Mouse (Mus musculus) adrenal gland, adult 8-10 months (tissue): ENCODE results near the gene Itga5. TPM values are rescaled to one million over a fixed set of nuclear protein-coding genes. Genes with fewer than 3 reads are reported as not detected.

Source experiments
- DNase-seq: peaks from one replicate; pipeline ENCODE4 v3.0.0; 2022
- total RNA-seq, 4 experiments: library from RNA; stranded (reverse); gene quantifications; 2 replicates each; pipeline ENCODE4 v1.2.4; 2022

Itga5 gene
- total RNA-seq, 4 experiments from 2014 or later, result 29.5 to 36.7 (median 34.0) TPM

DNA sequence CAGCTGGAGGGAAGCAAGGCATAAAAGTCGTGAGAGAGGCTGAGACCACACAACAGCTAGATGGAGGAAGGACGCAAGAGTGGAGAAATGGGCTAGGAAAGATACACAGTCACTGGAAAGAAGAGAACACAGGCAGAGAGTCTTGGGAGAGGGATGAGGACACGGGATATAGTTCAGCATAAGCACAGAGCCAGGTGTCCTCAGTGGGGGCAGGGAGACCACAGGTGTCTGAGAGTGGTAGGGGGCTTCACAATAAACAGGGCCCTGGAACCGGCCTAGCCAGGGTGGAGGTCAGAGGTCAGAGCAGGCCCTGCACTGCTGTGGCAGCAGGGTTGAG lies 27.8 kb downstream of the Itga5 start:
- DNase-seq, result no peak

DNA sequence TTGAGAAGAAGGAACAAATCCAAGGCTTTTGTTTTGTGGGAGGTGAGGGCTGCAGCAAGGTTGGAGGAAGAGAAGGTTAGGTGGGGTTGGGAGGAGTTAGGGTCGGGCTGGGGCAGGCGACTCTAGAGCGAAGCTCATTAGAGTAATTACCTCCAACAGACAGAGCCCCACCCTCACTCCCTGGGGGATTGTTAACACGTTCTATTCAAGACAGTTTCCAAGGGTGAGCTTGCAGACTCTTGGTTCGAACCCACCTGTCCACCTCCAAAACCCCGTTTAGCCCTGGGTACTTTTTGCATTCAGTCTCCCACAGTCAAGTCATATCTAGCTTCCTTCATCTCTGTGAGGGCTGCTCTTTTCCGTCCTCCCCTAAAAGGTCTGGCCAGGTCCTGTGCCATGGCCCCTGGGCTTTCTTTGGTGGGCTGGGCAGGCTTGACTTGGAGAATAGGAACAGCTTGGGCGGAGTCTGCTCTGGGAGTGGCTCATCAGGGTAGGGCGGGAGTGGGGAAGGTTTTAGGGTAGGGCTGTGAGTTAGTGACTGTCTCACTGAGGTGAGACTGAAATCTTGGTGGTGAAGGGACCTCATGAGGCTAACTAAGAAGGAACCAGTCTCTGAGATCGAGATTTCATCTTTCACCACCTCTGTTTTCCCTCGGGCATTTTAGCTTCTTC lies 29.4 kb downstream of the Itga5 start:
- DNase-seq, result no peak

DNA sequence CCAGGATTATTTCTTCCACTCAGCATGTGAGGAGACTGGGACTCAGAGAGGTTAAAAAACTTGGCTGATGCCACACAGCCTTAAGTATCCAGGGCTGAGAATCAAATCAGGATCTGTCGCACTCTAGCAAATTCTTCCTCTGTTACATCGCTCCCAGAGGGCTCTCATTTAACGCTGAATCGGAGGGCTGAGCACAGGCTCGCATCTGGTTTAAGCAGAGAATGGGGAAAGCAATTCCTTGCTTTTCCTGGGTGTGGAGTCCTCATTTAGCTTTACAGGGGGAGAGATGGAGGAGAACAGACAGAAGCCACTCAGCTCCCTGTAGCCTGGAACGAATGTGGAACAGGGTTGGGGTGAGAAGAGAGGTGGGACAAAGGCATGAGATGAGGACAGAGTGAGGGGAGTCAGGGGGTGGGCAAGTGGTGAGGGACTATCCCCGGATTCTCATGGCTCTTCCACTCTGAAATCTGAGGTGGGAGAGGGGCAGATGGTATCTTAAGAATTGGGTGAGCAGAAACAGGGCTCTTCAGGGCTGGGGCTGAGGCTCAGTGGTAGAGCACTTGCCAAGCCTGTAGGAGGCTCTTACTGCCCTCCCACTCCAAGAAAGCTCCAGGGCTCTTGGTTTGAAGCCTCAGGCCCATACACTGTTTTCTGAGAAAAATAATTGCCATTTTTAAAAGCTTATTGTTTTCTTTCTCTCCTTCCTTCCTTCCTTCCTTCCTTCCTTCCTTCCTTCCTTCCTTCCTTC lies 30.9 kb downstream of the Itga5 start:
- no peak for DNase-seq

DNA sequence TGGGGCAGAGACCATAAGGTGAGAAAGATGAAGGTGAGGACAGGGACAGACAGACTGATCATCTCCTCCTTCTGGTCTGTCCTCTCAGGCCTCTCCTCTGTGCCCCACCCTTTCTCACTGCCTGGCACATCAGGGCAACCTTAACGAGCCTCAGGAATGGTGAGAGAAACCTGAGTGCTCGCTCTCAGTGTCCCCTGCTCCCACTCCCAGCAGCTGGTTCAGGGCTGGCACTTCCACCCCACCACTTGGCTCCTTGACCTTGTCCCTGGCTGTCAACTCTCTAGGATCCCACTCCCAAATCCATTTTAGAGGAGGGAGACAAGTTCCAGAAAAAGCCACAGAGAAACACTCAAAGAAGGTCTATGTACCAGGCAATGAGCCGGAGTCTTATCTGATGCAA lies 31.5 kb downstream of the Itga5 start:
- no peak for DNase-seq

DNA sequence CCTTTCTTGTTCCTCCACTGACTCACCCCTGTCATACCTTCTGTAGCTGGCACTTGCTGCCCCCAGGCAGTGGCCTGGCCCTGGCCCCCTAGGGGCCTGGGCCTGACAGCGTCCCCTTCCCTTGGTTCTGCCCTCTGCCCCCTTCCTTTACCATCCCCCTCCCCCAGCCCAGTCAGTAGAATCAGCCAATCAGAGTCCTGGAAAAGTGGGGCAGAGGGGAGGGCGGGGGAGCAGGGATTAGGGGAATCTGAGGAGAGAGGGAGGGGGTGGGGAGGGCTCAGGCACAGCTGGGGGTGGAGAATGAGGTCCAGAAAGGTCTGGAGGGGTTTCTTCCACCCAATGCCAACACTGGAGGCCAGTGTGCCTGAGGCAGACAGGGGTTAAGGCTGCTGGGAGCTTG lies 32.4 kb downstream of the Itga5 start:
- DNase-seq, result no peak

- no peak for DNase-seq
Measured at GRCm38 (mm10) chr15:103333738-103334137, 32.8 kb downstream of the Itga5 start.

DNA sequence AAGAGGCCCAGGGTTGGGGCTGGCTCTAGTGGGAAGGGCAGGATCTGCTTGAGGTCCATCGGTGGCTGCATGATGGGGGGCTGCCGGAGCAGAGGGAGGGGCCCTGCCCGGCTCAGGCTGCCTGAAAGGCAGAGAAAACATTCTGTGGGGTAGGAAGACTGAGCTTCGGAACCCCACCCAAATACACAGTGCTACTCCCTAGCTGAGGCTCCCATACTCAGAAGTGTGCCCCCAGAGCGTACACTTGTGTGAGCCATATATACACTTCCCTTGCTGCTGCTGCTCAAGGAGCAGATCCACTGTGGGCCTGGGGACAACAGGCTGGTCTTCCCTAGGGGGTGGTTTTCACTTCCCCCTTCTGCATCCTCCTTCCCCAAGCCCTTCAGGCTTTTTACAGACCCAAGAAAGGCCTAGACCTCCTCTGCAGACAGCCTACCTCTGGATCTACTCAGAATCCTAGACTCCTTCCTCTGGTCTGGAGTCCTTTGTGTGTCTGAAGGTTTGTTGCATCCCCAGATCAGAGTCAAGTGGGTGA lies 33.4 kb downstream of the Itga5 start:
- no peak for DNase-seq

DNA sequence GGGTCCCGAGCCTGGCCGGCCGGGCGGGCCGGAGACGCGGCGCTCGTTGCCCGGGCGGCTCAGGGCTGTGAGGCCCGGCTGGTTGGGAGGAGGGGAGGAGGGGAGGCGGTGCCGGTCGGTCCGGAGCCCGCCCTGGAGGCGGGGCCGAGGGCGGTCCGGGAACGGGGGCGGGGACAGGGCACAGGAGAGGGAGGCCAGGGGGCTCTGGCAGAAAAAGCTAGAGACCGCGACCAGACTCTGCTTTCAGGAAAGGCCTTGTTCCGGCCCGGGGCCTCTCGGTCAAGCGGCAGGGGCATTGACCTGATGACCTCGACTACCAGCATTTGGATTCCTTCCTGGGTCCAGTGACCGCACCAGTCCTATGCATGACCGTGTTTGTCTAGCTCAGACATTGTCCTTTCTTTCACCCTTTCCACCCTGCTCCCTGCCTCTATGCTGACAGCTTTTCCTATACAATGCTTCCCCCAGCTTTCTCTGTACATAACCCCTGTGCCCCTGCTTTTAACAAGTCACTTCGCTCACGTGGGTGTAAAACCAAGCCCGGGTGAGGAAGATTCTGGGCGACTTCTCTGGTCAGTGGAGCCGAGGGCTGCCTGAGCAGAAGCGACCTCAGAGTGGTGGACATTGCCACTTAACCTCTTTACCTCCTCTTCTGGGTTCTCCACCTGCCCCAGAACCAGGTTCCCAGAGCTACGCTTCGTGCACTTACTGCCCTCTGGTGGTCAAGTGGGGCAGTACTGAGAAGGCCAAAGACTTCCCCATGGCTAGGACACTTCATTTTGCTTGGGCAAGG lies 42.9 kb downstream of the Itga5 start:
- DNase-seq, result peak; percentile 72

DNA sequence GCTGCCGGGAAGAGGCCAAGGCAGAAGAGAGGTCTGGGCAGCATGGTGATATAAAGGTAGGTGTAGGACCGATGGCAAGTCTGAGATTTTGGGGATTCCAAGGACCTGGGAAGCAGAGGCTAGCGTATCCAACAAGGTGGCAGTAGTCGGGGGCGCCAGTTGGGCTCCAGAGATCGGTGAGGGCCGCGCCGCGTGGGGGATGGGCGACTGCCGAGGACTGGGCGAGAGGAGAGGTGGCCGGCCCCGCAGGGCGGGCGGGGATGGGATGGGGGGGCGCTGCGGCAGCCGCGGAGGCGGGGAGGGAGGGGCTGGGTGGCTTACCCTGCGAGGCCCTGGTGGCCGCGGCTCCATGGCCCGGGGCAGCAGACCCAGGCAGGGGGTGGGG lies 43.5 kb downstream of the Itga5 start:
- no peak for DNase-seq

DNA sequence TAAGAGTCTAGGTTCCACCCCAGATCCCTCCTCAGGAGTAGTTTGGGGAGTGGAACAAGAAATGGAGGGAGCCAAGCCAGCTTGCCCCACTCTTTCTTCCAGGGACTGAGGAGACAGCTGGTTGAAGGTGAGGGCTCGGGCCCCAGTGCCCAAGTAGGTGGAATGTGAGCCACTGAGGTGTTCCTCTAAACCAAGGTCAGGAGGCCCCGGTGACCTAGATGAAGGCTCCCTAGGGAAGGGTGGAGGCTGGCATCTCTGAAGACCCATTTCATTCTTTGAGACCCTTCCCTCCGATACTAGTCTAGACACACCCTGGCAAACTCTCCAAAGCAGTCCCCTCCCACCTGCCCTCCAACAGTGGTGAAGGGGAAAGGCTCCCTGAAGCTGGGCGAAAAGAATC lies 44.2 kb downstream of the Itga5 start:
- no peak for DNase-seq

DNA sequence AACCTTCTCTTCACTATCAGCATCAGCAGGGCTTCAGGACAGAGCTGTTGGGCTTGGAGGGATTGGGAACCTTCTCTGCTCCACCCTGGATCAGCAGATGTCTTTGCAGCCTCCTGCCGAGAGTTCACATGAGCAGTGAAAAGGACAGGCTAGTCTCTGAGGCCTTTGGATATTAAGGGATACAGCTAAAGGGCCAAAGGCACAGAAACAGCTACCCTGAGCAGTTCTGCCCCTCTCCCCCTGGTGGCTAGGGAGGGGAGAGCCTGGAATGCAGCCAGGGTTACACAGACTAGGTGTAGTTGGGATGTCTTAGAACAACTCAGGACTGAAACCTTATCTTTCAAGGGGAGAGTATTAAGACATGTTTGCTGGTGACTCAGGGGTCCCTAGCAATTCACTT lies 45.5 kb downstream of the Itga5 start:
- DNase-seq, result no peak

GRCm38 (mm10) chr15:103318201-103318816 lies 48.3 kb downstream of the Itga5 start:
- DNase-seq, result no peak

GRCm38 (mm10) chr15:103317731-103318130 lies 48.8 kb downstream of the Itga5 start:
- no peak for DNase-seq

DNA sequence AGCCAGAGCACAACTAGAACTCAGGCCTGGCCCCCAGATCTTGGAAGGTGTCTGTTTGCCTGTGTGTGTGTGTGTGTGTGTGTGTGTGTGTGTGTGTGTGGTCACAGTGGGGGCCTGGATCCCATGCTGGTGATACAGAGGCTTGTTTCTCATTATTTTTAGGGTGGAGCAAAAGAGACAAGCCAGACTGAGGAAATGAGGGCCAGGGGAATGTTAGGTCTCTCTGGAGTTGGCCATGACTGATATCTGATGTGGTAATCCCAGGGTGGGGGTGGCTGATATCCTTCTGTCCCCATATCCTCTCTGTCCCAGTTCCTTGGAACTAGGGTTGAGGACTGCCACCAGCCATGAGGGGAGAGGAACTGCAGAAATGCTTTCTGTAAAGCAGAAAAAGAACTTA lies 49.4 kb downstream of the Itga5 start:
- no peak for DNase-seq

DNA sequence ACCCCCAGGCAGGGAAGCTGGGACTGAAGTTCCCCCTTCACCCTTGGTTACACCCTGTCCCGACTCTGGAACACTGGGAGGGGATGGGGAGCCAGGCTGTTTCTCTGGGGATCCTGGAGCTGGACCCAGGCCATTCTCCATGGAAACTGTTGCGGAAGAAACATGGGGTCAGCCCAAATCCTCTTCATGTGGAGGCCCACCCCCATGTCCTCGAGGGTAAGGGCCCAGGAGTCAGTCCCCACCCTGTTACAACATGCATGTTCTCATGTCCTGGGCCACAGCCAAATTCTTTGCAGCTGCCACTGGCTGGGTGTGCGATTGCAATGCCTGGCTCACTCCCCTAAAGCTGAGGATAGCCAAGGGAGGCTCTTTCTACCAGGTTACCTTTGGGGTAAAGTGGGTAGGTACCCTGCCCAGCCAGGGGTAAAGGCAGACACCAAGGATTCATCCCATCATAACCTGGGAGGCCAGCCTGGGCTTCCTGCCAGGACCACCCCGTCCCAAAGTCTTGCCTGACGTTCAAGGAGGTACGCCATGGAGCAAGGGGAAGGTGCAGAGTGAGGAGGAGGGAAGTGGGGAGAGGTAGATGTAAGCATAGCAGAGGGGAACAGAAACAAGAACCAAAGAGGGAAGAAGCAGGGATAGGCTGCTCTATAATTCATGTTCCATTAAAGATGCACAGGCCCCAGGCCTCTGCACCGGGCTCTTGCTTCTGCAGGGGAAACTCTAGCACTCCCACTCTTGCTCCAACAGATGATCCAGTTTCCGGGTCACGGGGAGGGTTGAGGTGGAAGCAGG lies 50.4 kb downstream of the Itga5 start:
- DNase-seq, result no peak

DNA sequence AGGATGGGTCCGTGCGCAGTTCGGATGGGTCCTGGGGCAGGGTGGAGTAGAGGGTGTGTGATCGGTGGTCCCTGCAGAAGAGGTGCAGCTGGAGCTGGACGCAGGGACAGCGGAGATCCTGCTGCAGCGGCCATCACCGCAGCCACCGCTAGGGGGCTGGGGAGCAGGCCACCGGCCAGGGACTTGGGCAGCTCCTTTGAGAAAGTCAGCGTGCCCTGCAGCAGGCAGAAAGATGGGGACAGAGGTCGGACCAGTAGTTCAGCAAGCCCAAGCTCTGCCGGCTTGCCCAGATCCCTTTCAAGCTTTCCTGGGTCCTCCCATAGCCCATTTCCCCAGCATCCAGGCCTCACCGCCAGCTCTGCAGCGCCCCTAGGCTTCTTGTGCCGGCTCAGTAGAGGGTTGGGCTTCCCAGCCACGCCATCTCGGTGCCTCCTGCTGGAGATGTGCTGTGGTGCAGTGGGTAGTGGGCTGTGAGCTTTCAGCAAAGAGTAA lies 51.5 kb downstream of the Itga5 start:
- DNase-seq, result peak; percentile 61

DNA sequence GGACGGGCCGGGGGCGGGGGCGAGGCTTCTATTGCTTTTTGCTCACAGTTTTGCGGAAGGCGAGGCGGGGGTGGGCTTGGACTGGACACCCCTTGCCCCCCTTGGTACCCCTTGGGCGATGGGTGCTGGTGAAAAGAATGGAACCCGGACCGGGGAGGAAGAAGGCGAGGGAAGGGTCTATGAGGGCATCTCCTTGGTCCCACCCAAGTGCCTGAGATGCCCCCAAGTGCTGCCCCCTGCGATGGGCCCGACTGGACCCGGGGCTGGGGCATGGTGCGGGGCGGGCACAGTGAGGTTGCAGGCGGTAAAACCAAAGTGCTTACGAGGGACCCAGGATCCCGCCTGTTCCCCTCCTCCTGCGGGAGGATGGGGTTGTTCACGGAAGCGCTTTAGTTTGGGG lies 52.4 kb downstream of the Itga5 start:
- no peak for DNase-seq

DNA sequence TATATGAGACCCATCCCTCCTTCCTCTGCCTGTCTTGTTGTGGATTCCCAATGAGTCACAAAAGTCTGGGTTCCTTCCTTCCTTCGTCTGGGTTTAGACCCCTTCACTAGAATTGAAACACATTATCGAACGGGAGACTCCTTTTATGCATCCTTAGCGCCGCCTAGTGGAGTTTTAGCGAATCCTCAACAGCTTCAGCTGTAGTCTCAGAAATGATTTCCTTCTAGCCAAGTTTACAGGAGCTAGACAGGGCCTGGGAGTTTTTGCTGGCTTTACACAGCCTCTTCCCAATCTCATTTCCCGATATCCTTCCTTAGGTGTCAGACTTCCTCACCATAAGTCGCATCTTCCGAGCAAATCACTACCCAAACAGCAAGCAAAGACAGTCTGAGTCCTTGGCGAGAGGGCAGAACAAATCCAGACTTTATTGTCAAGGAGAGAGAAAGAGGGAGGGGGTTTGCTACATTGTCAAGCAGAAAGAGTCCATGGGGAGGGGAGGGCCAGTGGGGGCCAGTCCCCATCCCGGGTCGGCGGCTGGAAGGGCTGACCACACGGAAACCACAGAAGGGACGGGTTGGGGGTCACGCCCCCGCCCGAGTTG lies 53.0 kb downstream of the Itga5 start:
- no peak for DNase-seq

DNA sequence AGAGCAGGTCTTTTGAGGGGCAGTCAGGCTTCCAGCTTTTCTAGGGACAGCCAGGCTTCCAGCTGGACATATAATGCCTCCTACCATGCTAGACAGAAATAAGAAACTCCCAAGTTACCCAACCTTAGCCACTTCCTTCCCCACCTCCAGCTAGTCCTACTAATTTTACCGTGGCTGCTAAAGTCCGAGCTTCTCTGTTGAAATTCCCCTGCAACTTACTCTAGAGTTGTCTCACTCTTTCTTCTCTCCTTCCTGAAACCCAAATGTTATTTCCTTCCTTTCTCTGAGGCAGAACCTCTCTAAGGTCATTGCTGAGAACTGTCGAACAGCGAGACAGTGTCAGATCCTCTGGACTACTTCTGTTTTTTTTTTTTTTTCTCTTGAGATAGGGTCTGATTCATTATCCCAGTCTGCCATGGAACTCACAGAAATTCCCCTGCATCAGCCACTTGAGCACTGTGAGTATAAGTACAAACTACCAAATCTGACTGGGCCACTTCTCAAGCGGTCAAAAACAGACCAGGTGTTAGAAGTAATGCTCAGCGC lies 56.1 kb downstream of the Itga5 start, which contains the start of gene Gpr84:
Gene Gpr84 (minus strand): TSS at position 248 of the 546 bp plus-strand sequence.
- no peak for DNase-seq

DNA sequence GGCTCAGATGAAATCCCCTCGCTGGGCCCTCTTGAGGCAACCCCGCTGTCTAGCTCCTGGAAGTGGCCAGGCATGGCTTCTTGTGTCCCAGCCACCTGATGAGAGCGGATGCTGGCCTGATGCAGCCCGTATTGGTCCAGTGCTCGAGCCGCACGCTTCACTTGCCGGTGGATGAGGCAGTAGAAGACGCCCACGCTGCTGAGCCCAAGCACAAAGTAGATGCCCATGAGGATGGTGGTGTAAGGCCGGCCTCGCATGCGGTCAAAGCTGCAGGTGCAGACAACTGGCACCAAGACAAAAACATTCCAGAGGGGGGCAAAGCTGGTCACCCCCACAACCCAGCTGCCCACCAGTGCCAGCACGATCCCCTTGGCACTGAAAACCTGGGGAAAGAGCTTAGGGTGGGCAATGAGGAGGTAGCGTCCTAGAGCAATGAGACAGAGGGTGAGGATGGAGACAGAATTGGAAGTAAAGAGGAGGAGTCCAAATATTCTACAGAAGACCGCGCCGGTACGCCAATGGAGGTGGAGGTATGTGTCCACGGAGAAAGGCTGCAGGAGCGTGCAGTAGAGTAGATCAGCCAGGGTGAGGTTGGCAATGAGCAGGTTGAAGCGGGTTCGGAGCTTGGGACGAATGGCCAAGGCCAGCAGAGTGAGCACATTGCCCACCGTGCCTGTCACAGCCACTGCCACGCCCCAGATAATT lies 57.5 kb downstream of the Itga5 start:
- no peak for DNase-seq
